Mouse (Mus musculus): Measurements from ENCODE around the gene Arl8a. TPM values are rescaled to one million over a fixed set of nuclear protein-coding genes. Genes with fewer than 3 reads are reported as not detected.

Gene Arl8a
- polyA plus RNA-seq, 1 experiment = 78.5 TPM

GRCm38 (mm10) chr1:135154411-135154959 lies 7.9 kb downstream of the Arl8a start:
- no peak for TF ChIP-seq GATA1 (IDR thresholded peaks at IDR 0.05; ENCODE audit: low read length)

- no peak for TF ChIP-seq GATA1 (IDR thresholded peaks at IDR 0.05; ENCODE audit: low read length)
Observed at GRCm38 (mm10) chr1:135156300-135156699, 9.7 kb downstream of the Arl8a start.

- no peak for TF ChIP-seq GATA1 (IDR thresholded peaks at IDR 0.05; ENCODE audit: low read length)
Observed at GRCm38 (mm10) chr1:135158633-135159032, 12.0 kb downstream of the Arl8a start.

GRCm38 (mm10) chr1:135159074-135159473 lies 12.4 kb downstream of the Arl8a start:
- no peak for TF ChIP-seq GATA1 (IDR thresholded peaks at IDR 0.05; ENCODE audit: low read length)

- no peak for TF ChIP-seq GATA1 (IDR thresholded peaks at IDR 0.05; ENCODE audit: low read length)
Observed at GRCm38 (mm10) chr1:135159556-135160123, 13.0 kb downstream of the Arl8a start.

- no peak for TF ChIP-seq GATA1 (IDR thresholded peaks at IDR 0.05; ENCODE audit: low read length)
Observed at GRCm38 (mm10) chr1:135160411-135161050, 13.9 kb downstream of the Arl8a start.

- TF ChIP-seq GATA1 (IDR thresholded peaks at IDR 0.05; ENCODE audit: low read length) = no peak
Observed at GRCm38 (mm10) chr1:135162720-135163119, 16.1 kb downstream of the Arl8a start.

- no peak for TF ChIP-seq GATA1 (IDR thresholded peaks at IDR 0.05; ENCODE audit: low read length)
Observed at GRCm38 (mm10) chr1:135167435-135167834, 20.8 kb downstream of the Arl8a start, which contains the start of gene Gpr37l1. TSS of gene Gpr37l1 (minus strand) at chr1:135167681.

- TF ChIP-seq GATA1 (IDR thresholded peaks at IDR 0.05; ENCODE audit: low read length) = no peak
Observed at GRCm38 (mm10) chr1:135168453-135169200, 22.0 kb downstream of the Arl8a start.

- TF ChIP-seq GATA1 (IDR thresholded peaks at IDR 0.05; ENCODE audit: low read length) = no peak
Observed at GRCm38 (mm10) chr1:135169556-135170224, 23.1 kb downstream of the Arl8a start.

GRCm38 (mm10) chr1:135170299-135170698 lies 23.7 kb downstream of the Arl8a start:
- no peak for TF ChIP-seq GATA1 (IDR thresholded peaks at IDR 0.05; ENCODE audit: low read length)

- no peak for TF ChIP-seq GATA1 (IDR thresholded peaks at IDR 0.05; ENCODE audit: low read length)
Observed at GRCm38 (mm10) chr1:135171202-135171601, 24.6 kb downstream of the Arl8a start.

GRCm38 (mm10) chr1:135171984-135172383 lies 25.4 kb downstream of the Arl8a start:
- no peak for TF ChIP-seq GATA1 (IDR thresholded peaks at IDR 0.05; ENCODE audit: low read length)

GRCm38 (mm10) chr1:135173311-135173710 lies 26.7 kb downstream of the Arl8a start:
- TF ChIP-seq GATA1 (IDR thresholded peaks at IDR 0.05; ENCODE audit: low read length) = no peak

GRCm38 (mm10) chr1:135175176-135175575 lies 28.6 kb downstream of the Arl8a start:
- TF ChIP-seq GATA1 (IDR thresholded peaks at IDR 0.05; ENCODE audit: low read length) = no peak

GRCm38 (mm10) chr1:135177724-135178123 lies 31.1 kb downstream of the Arl8a start:
- TF ChIP-seq GATA1 (IDR thresholded peaks at IDR 0.05; ENCODE audit: low read length) = no peak
